Mouse (Mus musculus): ENCODE results near the gene Casp3.

DNA sequence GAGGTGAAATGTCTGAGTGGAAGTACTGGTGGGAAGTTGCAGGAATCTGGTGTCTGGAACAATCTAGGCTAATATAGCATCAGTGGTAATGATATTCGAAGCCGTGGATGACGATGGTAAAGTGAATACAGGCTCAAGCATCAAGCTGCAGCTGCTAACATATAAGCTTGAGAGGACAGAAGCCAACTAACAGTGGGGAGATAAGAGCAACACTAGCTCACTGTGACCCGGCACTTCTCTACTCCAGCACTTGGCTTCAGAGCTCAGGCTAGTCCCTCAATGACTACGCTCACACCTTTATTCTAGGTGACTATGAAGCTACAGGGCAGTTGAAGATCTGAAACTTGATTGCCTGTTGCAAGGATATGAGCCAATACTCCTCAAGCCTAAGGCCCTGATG, 18.3 kb upstream of the Casp3 start:
- TF ChIP-seq CTCF (IDR thresholded peaks at IDR 0.05; ENCODE audit: low read depth) (no peak), EP300 (IDR thresholded peaks at IDR 0.05; ENCODE audit: low read depth) (no peak)
